Mouse (Mus musculus): ENCODE results near the gene Lrrc14b. TPM values are rescaled to one million over a fixed set of nuclear protein-coding genes. Genes with fewer than 3 reads are reported as not detected.

The Lrrc14b gene
- polyA plus RNA-seq, 1 experiment from 2014 or later, result not detected

- Histone ChIP-seq H3K27me3 (ENCODE audit: insufficient read depth, low read length) (no peaks in the 10 kb centered on the region), H3K9ac (replicated peaks; ENCODE audit: low read length) (no peak overlapping the region), H3K4me3 (ENCODE audit: low read length) (no peak overlapping the region), H3K36me3 (ENCODE audit: insufficient read depth, low read length) (peaks cover 57% of the 10 kb centered on the region), H3K4me1 (ENCODE audit: insufficient read depth, low read length) (no peaks in the 10 kb centered on the region), H3K9me3 (ENCODE audit: low read length) (no peaks in the 10 kb centered on the region), H3K4me2 (replicated peaks; ENCODE audit: low read depth, low read length) (no peak overlapping the region), H3K27ac (ENCODE audit: low read length) (no peak overlapping the region)
- ATAC-seq (ENCODE audit: low FRiP score, low TSS enrichment), result no peak
- 97% methylated on average over 13 of the region's 13 CpGs for WGBS
Measured at GRCm38 (mm10) chr13:74356491-74356890, 7.3 kb downstream of the Lrrc14b start.

GRCm38 (mm10) chr13:74350435-74350906 lies 13.3 kb downstream of the Lrrc14b start:
- Histone ChIP-seq H3K4me3 (ENCODE audit: low read length) (peak overlapping the region; percentile 80), H3K27ac (ENCODE audit: low read length) (peak overlapping the region; percentile 87; the same call in 1 of the 2 replicates), H3K9ac (replicated peaks; ENCODE audit: low read length) (peak overlapping the region; percentile 92), H3K9me3 (ENCODE audit: low read length) (no peaks in the 10 kb centered on the region), H3K27me3 (ENCODE audit: insufficient read depth, low read length) (no peaks in the 10 kb centered on the region), H3K36me3 (ENCODE audit: insufficient read depth, low read length) (peaks cover 13% of the 10 kb centered on the region), H3K4me2 (replicated peaks; ENCODE audit: low read depth, low read length) (peak overlapping the region; percentile 65), H3K4me1 (ENCODE audit: insufficient read depth, low read length) (peaks cover 21% of the 10 kb centered on the region)
- WGBS, result 2% methylated on average over 15 of the region's 15 CpGs
- peak; percentile 64 for ATAC-seq (ENCODE audit: low FRiP score, low TSS enrichment)

- peaks cover 13% of the 10 kb centered on the region for H3K36me3 ChIP-seq (ENCODE audit: insufficient read depth, low read length)
- H3K4me1 ChIP-seq (ENCODE audit: insufficient read depth, low read length), result peaks cover 21% of the 10 kb centered on the region
- peak within 1 kb of the TSS; percentile 65 for H3K4me2 ChIP-seq (replicated peaks; ENCODE audit: low read depth, low read length)
- no peaks in the 10 kb centered on the region for H3K27me3 ChIP-seq (ENCODE audit: insufficient read depth, low read length)
- H3K4me3 ChIP-seq (ENCODE audit: low read length), result peak within 1 kb of the TSS; percentile 80
- H3K9me3 ChIP-seq (ENCODE audit: low read length), result no peaks in the 10 kb centered on the region
- H3K27ac ChIP-seq (ENCODE audit: low read length), result peak within 1 kb of the TSS; percentile 87
- peak; percentile 98 for ATAC-seq (ENCODE audit: low FRiP score, low TSS enrichment)
- H3K9ac ChIP-seq (replicated peaks; ENCODE audit: low read length), result peak within 1 kb of the TSS; percentile 92
- under 1% methylated on average over 57 of the region's 57 CpGs for WGBS
Measured at GRCm38 (mm10) chr13:74349566-74350434, 14.0 kb downstream of the Lrrc14b start, which contains the start of the genes Sdha and Ccdc127. TSS of gene Sdha (minus strand) at chr13:74350280. TSS of gene Ccdc127 (plus strand) at chr13:74350309.

GRCm38 (mm10) chr13:74341036-74341435 lies 22.8 kb downstream of the Lrrc14b start:
- Histone ChIP-seq H3K9ac (replicated peaks; ENCODE audit: low read length) (no peak overlapping the region), H3K27ac (ENCODE audit: low read length) (no peak overlapping the region), H3K36me3 (ENCODE audit: insufficient read depth, low read length) (peaks cover 55% of the 10 kb centered on the region), H3K4me2 (replicated peaks; ENCODE audit: low read depth, low read length) (no peak overlapping the region), H3K9me3 (ENCODE audit: low read length) (no peaks in the 10 kb centered on the region), H3K4me1 (ENCODE audit: insufficient read depth, low read length) (no peaks in the 10 kb centered on the region), H3K4me3 (ENCODE audit: low read length) (no peak overlapping the region), H3K27me3 (ENCODE audit: insufficient read depth, low read length) (no peaks in the 10 kb centered on the region)
- 48% methylated on average over 3 of the region's 3 CpGs for WGBS
- 0 out of 2 replicates have a peak, but pooled peaks have one; percentile 69 for ATAC-seq (ENCODE audit: low FRiP score, low TSS enrichment)

GRCm38 (mm10) chr13:74329321-74329720 lies 34.5 kb downstream of the Lrrc14b start:
- ATAC-seq (ENCODE audit: low FRiP score, low TSS enrichment), result no peak
- Histone ChIP-seq H3K9ac (replicated peaks; ENCODE audit: low read length) (no peak overlapping the region), H3K36me3 (ENCODE audit: insufficient read depth, low read length) (peaks cover 60% of the 10 kb centered on the region), H3K4me2 (replicated peaks; ENCODE audit: low read depth, low read length) (no peak overlapping the region), H3K4me3 (ENCODE audit: low read length) (no peak overlapping the region), H3K4me1 (ENCODE audit: insufficient read depth, low read length) (no peaks in the 10 kb centered on the region), H3K27me3 (ENCODE audit: insufficient read depth, low read length) (no peaks in the 10 kb centered on the region), H3K27ac (ENCODE audit: low read length) (no peak overlapping the region), H3K9me3 (ENCODE audit: low read length) (no peaks in the 10 kb centered on the region)

- H3K9me3 ChIP-seq (ENCODE audit: low read length), result no peaks in the 10 kb centered on the region
- H3K4me3 ChIP-seq (ENCODE audit: low read length), result peak within 1 kb of the TSS; percentile 83
- no peaks in the 10 kb centered on the region for H3K27me3 ChIP-seq (ENCODE audit: insufficient read depth, low read length)
- WGBS, result under 1% methylated on average over 36 of the region's 36 CpGs
- peaks cover 12% of the 10 kb centered on the region for H3K4me1 ChIP-seq (ENCODE audit: insufficient read depth, low read length)
- peak within 1 kb of the TSS; percentile 87 for H3K4me2 ChIP-seq (replicated peaks; ENCODE audit: low read depth, low read length)
- peak within 1 kb of the TSS; percentile 82 for H3K27ac ChIP-seq (ENCODE audit: low read length)
- ATAC-seq (ENCODE audit: low FRiP score, low TSS enrichment), result peak; percentile 100
- peak within 1 kb of the TSS; percentile 88 for H3K9ac ChIP-seq (replicated peaks; ENCODE audit: low read length)
- peaks cover 21% of the 10 kb centered on the region for H3K36me3 ChIP-seq (ENCODE audit: insufficient read depth, low read length)
Measured at GRCm38 (mm10) chr13:74317170-74317849, 46.5 kb downstream of the Lrrc14b start, which contains the start of gene Pdcd6. TSS of gene Pdcd6 (minus strand) at chr13:74317580.

- ATAC-seq (ENCODE audit: low FRiP score, low TSS enrichment), result no peak
- Histone ChIP-seq H3K27ac (ENCODE audit: low read length) (peak overlapping the region; percentile 82), H3K9ac (replicated peaks; ENCODE audit: low read length) (peak overlapping the region; percentile 88), H3K4me3 (ENCODE audit: low read length) (peak overlapping the region; percentile 83), H3K36me3 (ENCODE audit: insufficient read depth, low read length) (peaks cover 15% of the 10 kb centered on the region), H3K9me3 (ENCODE audit: low read length) (no peaks in the 10 kb centered on the region), H3K4me1 (ENCODE audit: insufficient read depth, low read length) (peaks cover 12% of the 10 kb centered on the region), H3K27me3 (ENCODE audit: insufficient read depth, low read length) (no peaks in the 10 kb centered on the region), H3K4me2 (replicated peaks; ENCODE audit: low read depth, low read length) (peak overlapping the region; percentile 87)
- 1% methylated on average over 15 of the region's 15 CpGs for WGBS
Measured at GRCm38 (mm10) chr13:74316789-74317169, 47.0 kb downstream of the Lrrc14b start.

- Histone ChIP-seq H3K4me1 (ENCODE audit: insufficient read depth, low read length) (peaks cover 12% of the 10 kb centered on the region), H3K9me3 (ENCODE audit: low read length) (no peaks in the 10 kb centered on the region), H3K27ac (ENCODE audit: low read length) (peak overlapping the region; percentile 82), H3K9ac (replicated peaks; ENCODE audit: low read length) (peak overlapping the region; percentile 88), H3K27me3 (ENCODE audit: insufficient read depth, low read length) (no peaks in the 10 kb centered on the region), H3K4me3 (ENCODE audit: low read length) (peak overlapping the region; percentile 83), H3K4me2 (replicated peaks; ENCODE audit: low read depth, low read length) (peak overlapping the region; percentile 87), H3K36me3 (ENCODE audit: insufficient read depth, low read length) (peaks cover 16% of the 10 kb centered on the region)
- 28% methylated on average over 4 of the region's 4 CpGs for WGBS
- no peak for ATAC-seq (ENCODE audit: low FRiP score, low TSS enrichment)
Measured at GRCm38 (mm10) chr13:74316386-74316785, 47.4 kb downstream of the Lrrc14b start.

GRCm38 (mm10) chr13:74314616-74315015 lies 49.2 kb downstream of the Lrrc14b start:
- Histone ChIP-seq H3K27ac (ENCODE audit: low read length) (no peak overlapping the region), H3K36me3 (ENCODE audit: insufficient read depth, low read length) (peaks cover 9% of the 10 kb centered on the region; the same call in 1 of the 2 replicates), H3K9me3 (ENCODE audit: low read length) (no peaks in the 10 kb centered on the region), H3K4me2 (replicated peaks; ENCODE audit: low read depth, low read length) (no peak overlapping the region), H3K27me3 (ENCODE audit: insufficient read depth, low read length) (no peaks in the 10 kb centered on the region), H3K9ac (replicated peaks; ENCODE audit: low read length) (no peak overlapping the region), H3K4me1 (ENCODE audit: insufficient read depth, low read length) (peaks cover 12% of the 10 kb centered on the region), H3K4me3 (ENCODE audit: low read length) (no peak overlapping the region)
- no peak for ATAC-seq (ENCODE audit: low FRiP score, low TSS enrichment)
- 96% methylated on average over 3 of the region's 3 CpGs for WGBS

Measured in kidney, embryonic 16.5 days (tissue).